21 mouse cellular contexts compared by ENCODE assay signal in the genomic region with DNA sequence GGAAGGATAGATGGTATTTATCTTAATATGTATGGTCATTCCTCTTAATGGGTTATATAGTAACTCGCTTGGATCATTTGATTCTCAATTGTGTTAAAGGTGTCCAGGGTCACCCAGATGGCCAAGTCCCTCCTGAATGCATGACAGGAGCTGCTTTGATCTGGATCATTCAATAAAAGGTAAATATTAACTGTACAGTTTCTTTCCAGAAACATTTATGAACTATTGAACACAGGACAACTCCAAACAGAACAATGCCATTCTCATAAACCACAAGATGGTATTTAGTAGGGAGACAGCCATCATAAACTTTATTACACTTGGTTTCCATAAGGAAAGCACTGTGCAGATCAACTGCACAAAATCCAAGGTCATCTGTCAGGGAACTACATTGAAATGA.
"Had no signal": no experiment of that assay in that cellular context is flagged by ENCODE, and none has a peak within 500 bp of the region (broad histone marks: within the 10 kb centered on the region; RNA-seq: fewer than 3 reads in every experiment).

No protein-coding gene starts in this region.

- H3K9me3 ChIP-seq: midbrain, embryonic 10.5 days; midbrain, embryonic 12.5 days; neural tube, embryonic 13.5 days; neural tube, embryonic 15.5 days; stomach, embryonic 15.5 days had no signal

- DNase-seq: lung, adult 18-20 months; lung, embryonic 14.5 days; lung, postnatal 10 days; lung, postnatal 4 days; midbrain, embryonic 14.5 days; retina, postnatal 1 day; right cerebral cortex, adult 18-20 months; right cerebral cortex, postnatal 25 days; right cerebral cortex, postnatal 4 days; spleen, adult 18-20 months; thymus, adult 2 months; thymus, postnatal 25 days; thymus, postnatal 4 days had no signal

- ATAC-seq: midbrain, embryonic 16.5 days had no signal

- H3K9ac ChIP-seq: lung, embryonic 14.5 days; midbrain, embryonic 12.5 days; neural tube, embryonic 13.5 days; neural tube, embryonic 15.5 days; stomach, embryonic 15.5 days had no signal

- H3K27ac ChIP-seq: midbrain, embryonic 10.5 days; midbrain, embryonic 12.5 days; neural tube, embryonic 13.5 days; neural tube, embryonic 15.5 days; stomach, embryonic 15.5 days; stomach, postnatal 0 days had no signal

- H3K4me3 ChIP-seq: midbrain, embryonic 10.5 days; midbrain, embryonic 12.5 days; myocyte; neural tube, embryonic 13.5 days; neural tube, embryonic 15.5 days; stomach, embryonic 15.5 days had no signal

- H3K4me1 ChIP-seq: midbrain, embryonic 10.5 days; midbrain, embryonic 12.5 days; neural tube, embryonic 15.5 days; stomach, embryonic 15.5 days had no signal

- H3K36me3 ChIP-seq: midbrain, embryonic 10.5 days; midbrain, embryonic 12.5 days; neural tube, embryonic 13.5 days; neural tube, embryonic 15.5 days; stomach, embryonic 15.5 days had no signal

- H3K27me3 ChIP-seq: midbrain, embryonic 12.5 days; neural tube, embryonic 13.5 days; neural tube, embryonic 15.5 days; stomach, embryonic 15.5 days had no signal

- H3K4me2 ChIP-seq: lung, embryonic 14.5 days; midbrain, embryonic 12.5 days; neural tube, embryonic 13.5 days; neural tube, embryonic 15.5 days; stomach, embryonic 15.5 days had no signal
